Mouse (Mus musculus) ES-E14 (cell line): Measurements from ENCODE around the gene Chrm5. TPM values are rescaled to one million over a fixed set of nuclear protein-coding genes. Genes with fewer than 3 reads are reported as not detected.

Source experiments
- DNase-seq: peaks from one replicate; pipeline ENCODE4 v3.0.0-alpha.2; 2013; ENCODE audit warnings: low read depth, low spot score
- H3K27ac ChIP-seq: 2 replicates; pipeline ENCODE4 v1.5.1; 2012; ENCODE audit warnings: low read depth, mild to moderate bottlenecking, low read length, moderate library complexity, mixed read lengths; ENCODE audit not compliant: poor library complexity, insufficient read depth, severe bottlenecking
- H3K36me3 ChIP-seq: 2 replicates; pipeline ENCODE4 v1.6.1; 2012; ENCODE audit warnings: mild to moderate bottlenecking, low read length, moderate library complexity, mixed read lengths; ENCODE audit not compliant: control insufficient read depth, poor library complexity, insufficient read depth, severe bottlenecking
- H3K4me1 ChIP-seq, 2 experiments: fragments of 150-350 bp in 1 of 2; sonication (generic) in 1 of 2; 2 replicates each; pipeline ENCODE4 v1.6.1; 2012; ENCODE audit warnings: low read length in 2 of 2, mild to moderate bottlenecking in 1 of 2, mixed read lengths in 1 of 2; ENCODE audit not compliant: control insufficient read depth in 2 of 2, insufficient read depth in 2 of 2, poor library complexity in 1 of 2
- H3K4me3 ChIP-seq, 2 experiments: fragments of 150-350 bp in 1 of 2; sonication (generic) in 1 of 2; 2 replicates each; pipeline ENCODE4 v1.5.1; 2012; ENCODE audit warnings: low read length in 2 of 2, low read depth in 1 of 2, mild to moderate bottlenecking in 1 of 2, mixed read lengths in 1 of 2; ENCODE audit not compliant: insufficient read depth in 1 of 2, poor library complexity in 1 of 2, severe bottlenecking in 1 of 2
- H3K9ac ChIP-seq: 2 replicates; pipeline ENCODE4 v1.6.1; 2012; ENCODE audit warnings: low read depth, mild to moderate bottlenecking, low read length, mixed read lengths; ENCODE audit not compliant: poor library complexity, insufficient read depth, severe bottlenecking
- H3K9me3 ChIP-seq: fragments of 150-350 bp; sonication (generic); 2 replicates; pipeline ENCODE4 v1.6.1; 2012; ENCODE audit warnings: low read depth, mild to moderate bottlenecking, low read length; ENCODE audit not compliant: control insufficient read depth, insufficient read depth
- CHD2 ChIP-seq: IDR thresholded peaks from 2 replicates; pipeline ENCODE4 v1.6.1; 2014; ENCODE audit warnings: mild to moderate bottlenecking, low read depth, low read length, inconsistent platforms
- HCFC1 ChIP-seq: IDR thresholded peaks from 2 replicates; pipeline ENCODE4 v1.6.1; 2012; ENCODE audit warnings: low read length, inconsistent platforms, borderline replicate concordance; ENCODE audit not compliant: insufficient read depth
- MAFK ChIP-seq: IDR thresholded peaks from 2 replicates; pipeline ENCODE4 v1.6.1; 2014; ENCODE audit warnings: mild to moderate bottlenecking, low read depth, low read length, inconsistent platforms; ENCODE audit not compliant: insufficient read depth
- ZC3H11A ChIP-seq: IDR thresholded peaks from 2 replicates; pipeline ENCODE4 v1.6.1; 2012; ENCODE audit warnings: low read depth, mild to moderate bottlenecking, inconsistent platforms, low read length, borderline replicate concordance
- ZNF384 ChIP-seq: IDR thresholded peaks from 2 replicates; pipeline ENCODE4 v1.6.1; 2012; ENCODE audit warnings: low read depth, low read length, inconsistent platforms
- in situ Hi-C, 2 experiments: fragments of 600-800 bp; cut with MboI; formaldehyde crosslinking; loops; one replicate each; pipeline ENCODE4 v1.15.1; 2025; ENCODE audit warnings: low sequenced_read_pairs in 2 of 2, inconsistent platforms in 1 of 2; ENCODE audit not compliant: unreplicated experiment in 2 of 2
- total RNA-seq: library from RNA; depleted of rRNA; stranded (reverse); fragments of 300-350 nt; gene quantifications from 2 replicates; pipeline ENCODE4 v1.2.3, GENCODE M21; 2012; rRNA removed

Chrm5 gene
- total RNA-seq, 1 experiment = not detected

DNA sequence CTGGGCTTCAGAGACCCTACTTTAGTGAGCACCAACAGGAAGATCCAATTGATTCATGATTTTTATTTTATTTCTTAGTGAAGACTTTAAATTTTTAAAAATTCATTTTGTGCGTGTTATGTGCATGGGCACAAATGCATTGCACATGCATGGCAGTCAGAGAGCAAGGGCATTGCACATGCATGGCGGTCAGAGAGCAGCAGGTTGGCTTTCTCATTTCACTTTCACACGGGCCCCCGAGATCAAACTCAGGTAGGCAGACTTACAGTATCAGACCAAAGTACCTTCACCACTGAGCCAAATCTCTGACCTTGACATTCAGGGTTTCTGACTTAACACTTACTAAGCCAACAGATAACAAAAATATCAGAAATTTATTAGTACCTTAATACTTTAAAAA, 50.9 kb downstream of the Chrm5 start:
- Histone ChIP-seq H3K9ac (no peak overlapping the region), H3K4me1 (peaks cover 0 to 3% of the 10 kb centered on the region in 2 experiments; a peak in 1 of 4 replicates), H3K9me3 (no peaks in the 10 kb centered on the region), H3K4me3 (no peak overlapping the region), H3K27ac (no peak overlapping the region), H3K36me3 (no peaks in the 10 kb centered on the region)
- no peak for DNase-seq
- no peak for TF ChIP-seq CHD2
- TF ChIP-seq MAFK = no peak
- TF ChIP-seq HCFC1 = no peak
- no peak for TF ChIP-seq ZNF384
- no peak for TF ChIP-seq ZC3H11A
- in situ Hi-C loops = no loop called here

Other genes with a start within 250 kb of the Chrm5 start
- gene Lpcat4, start 241.3 kb downstream of the Chrm5 start, total RNA-seq = 15.8 and 25.0 TPM in 2 replicates
- not detected in 2 replicates for gene Nutm1, start 221.5 kb downstream of the Chrm5 start, total RNA-seq
- gene Nop10, start 218.8 kb downstream of the Chrm5 start, total RNA-seq = 308 and 339 TPM in 2 replicates
- gene Slc12a6, start 214.9 kb downstream of the Chrm5 start, total RNA-seq = 20.7 and 29.2 TPM in 2 replicates
- gene Gm21985, start 214.5 kb downstream of the Chrm5 start, total RNA-seq = 0.69 and 0.98 TPM in 2 replicates
- gene Emc4, start 112.7 kb downstream of the Chrm5 start, total RNA-seq = 138 and 153 TPM in 2 replicates
- 15.3 and 22.8 TPM in 2 replicates for gene Katnbl1, start 101.6 kb downstream of the Chrm5 start, total RNA-seq
- gene Emc7, start 25.8 kb downstream of the Chrm5 start, total RNA-seq = 14.6 and 16.5 TPM in 2 replicates
- 14.6 and 22.3 TPM in 2 replicates for gene Aven, start 12.2 kb upstream of the Chrm5 start, total RNA-seq